Mouse (Mus musculus): ENCODE data around the gene Pde1b.

DNA sequence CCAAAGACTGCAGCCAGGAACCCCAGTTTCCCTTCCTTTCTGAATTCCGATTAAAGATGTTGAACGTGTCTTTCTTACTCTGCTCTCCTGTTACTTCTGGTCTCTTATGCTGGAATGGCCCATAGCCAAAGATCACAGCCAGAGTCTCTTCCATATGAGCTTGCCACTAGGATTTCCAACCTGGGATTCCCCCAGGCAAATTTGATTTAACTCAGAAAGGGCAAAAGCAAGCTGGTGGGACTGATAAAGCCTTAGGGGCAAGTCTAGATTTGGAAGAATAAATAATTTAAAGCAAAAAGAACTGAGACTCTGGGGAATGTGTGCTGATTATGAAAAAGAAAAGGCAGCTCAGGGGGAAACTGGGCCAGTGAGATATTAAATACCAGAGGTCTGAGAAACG, 17.7 kb upstream of the Pde1b start:
- TF ChIP-seq CTCF (conservative IDR thresholded peaks at IDR 0.05; ENCODE audit: insufficient read depth, insufficient read length, low read depth, low read length) = no peak
- TF ChIP-seq POLR2A (IDR thresholded peaks at IDR 0.05; ENCODE audit: low read depth, low read length) = no peak
